ENCODE assay signal across 15 mouse cellular contexts in genomic region chr10:75564687-75565265, GRCm38 (mm10). TPM values are rescaled to one million over a fixed set of nuclear protein-coding genes. Genes with fewer than 3 reads are reported as not detected.
DNase-seq lines count a peak whose midpoint lies in the region; ATAC-seq and TF ChIP-seq lines count a peak whose summit lies in the region.
"Had no signal": no experiment of that assay in that cellular context is flagged by ENCODE, and none has a peak within 500 bp of the region (broad histone marks: within the 10 kb centered on the region; RNA-seq: fewer than 3 reads in every experiment).

No protein-coding gene starts in this region.

- no peaks in the 10 kb centered on the region for H3K9me3 ChIP-seq in liver, embryonic 15.5 days (replicated peaks)
- H3K9me3 ChIP-seq in liver, embryonic 12.5 days (replicated peaks): no peaks in the 10 kb centered on the region
- no peaks in the 10 kb centered on the region for H3K9me3 ChIP-seq in E14TG2a.4 (ENCODE audit: low read length)
- H3K9me3 ChIP-seq: embryonic facial prominence, embryonic 15.5 days; forebrain, embryonic 13.5 days; hindbrain, embryonic 10.5 days; midbrain, embryonic 10.5 days had no signal

- no peak for DNase-seq in left cerebral cortex, adult 9 months (ENCODE audit: low spot score in 2 of 2)
- no peak for DNase-seq in layer of hippocampus, adult 11-12 months (ENCODE audit: low spot score)
- DNase-seq: lung, postnatal 10 days had no signal

- TF ChIP-seq CTCF in E14TG2a.4 (conservative IDR thresholded peaks at IDR 0.05; ENCODE audit: low read length): no peak

- H3K4me2 ChIP-seq in liver, embryonic 15.5 days: no peak overlapping the region
- no peak overlapping the region for H3K4me2 ChIP-seq in liver, embryonic 12.5 days
- H3K4me2 ChIP-seq: embryonic facial prominence, embryonic 15.5 days; forebrain, embryonic 13.5 days had no signal

- peaks cover 36% of the 10 kb centered on the region for H3K4me1 ChIP-seq in liver, embryonic 15.5 days (replicated peaks)
- peaks cover 42% of the 10 kb centered on the region for H3K4me1 ChIP-seq in liver, embryonic 12.5 days
- H3K4me1 ChIP-seq in E14TG2a.4 (replicated peaks; ENCODE audit: low read depth, low read length): peaks cover 76% of the 10 kb centered on the region

- no peak for ATAC-seq in liver, embryonic 15.5 days (ENCODE audit: insufficient read depth)
- ATAC-seq in liver, embryonic 12.5 days: no peak
- peak; percentile 19 for ATAC-seq in common myeloid progenitor, adult 5-6 weeks (replicated peaks; ENCODE audit: low read depth, poor library complexity, severe bottlenecking)
- ATAC-seq in megakaryocyte progenitor cell, adult 5-6 weeks (replicated peaks; ENCODE audit: poor library complexity): peak; percentile 27
- ATAC-seq: forebrain, embryonic 13.5 days; Patski had no signal

- H3K27me3 ChIP-seq in liver, embryonic 15.5 days: peaks cover 42% of the 10 kb centered on the region
- peaks cover 45% of the 10 kb centered on the region for H3K27me3 ChIP-seq in liver, embryonic 12.5 days (replicated peaks)
- peaks cover 59% of the 10 kb centered on the region for H3K27me3 ChIP-seq in E14TG2a.4 (ENCODE audit: insufficient read depth, low read length)
- H3K27me3 ChIP-seq: Patski had no signal

- H3K9ac ChIP-seq in liver, embryonic 15.5 days: no peak overlapping the region
- H3K9ac ChIP-seq in liver, embryonic 12.5 days: no peak overlapping the region
- H3K9ac ChIP-seq: embryonic facial prominence, embryonic 15.5 days; forebrain, embryonic 13.5 days had no signal

- 43% methylated on average over 12 of the region's 12 CpGs for WGBS in liver, embryonic 15.5 days (ENCODE audit: insufficient replicate concordance)
- WGBS in liver, embryonic 12.5 days (ENCODE audit: insufficient replicate concordance): 45% methylated on average over 12 of the region's 12 CpGs

- no peaks in the 10 kb centered on the region for H3K36me3 ChIP-seq in liver, embryonic 15.5 days (replicated peaks)
- no peaks in the 10 kb centered on the region for H3K36me3 ChIP-seq in liver, embryonic 12.5 days
- H3K36me3 ChIP-seq in E14TG2a.4 (ENCODE audit: insufficient read depth, low read length): no peaks in the 10 kb centered on the region
- H3K36me3 ChIP-seq: embryonic facial prominence, embryonic 15.5 days; hindbrain, embryonic 10.5 days; midbrain, embryonic 10.5 days had no signal

- no peak overlapping the region for H3K4me3 ChIP-seq in liver, embryonic 15.5 days (replicated peaks)
- no peak overlapping the region for H3K4me3 ChIP-seq in liver, embryonic 12.5 days
- peak overlapping the region; percentile 54; the same call in 1 of the 2 replicates for H3K4me3 ChIP-seq in E14TG2a.4 (replicated peaks; ENCODE audit: low read length)
- H3K4me3 ChIP-seq: embryonic facial prominence, embryonic 15.5 days; forebrain, embryonic 13.5 days; hindbrain, embryonic 10.5 days; midbrain, embryonic 10.5 days had no signal

- 0 out of 2 replicates have a peak overlapping the region, but pooled peaks have one; percentile 70 for H3K27ac ChIP-seq in liver, embryonic 15.5 days (replicated peaks)
- H3K27ac ChIP-seq in liver, embryonic 12.5 days: no peak overlapping the region
- H3K27ac ChIP-seq: embryonic facial prominence, embryonic 15.5 days; forebrain, embryonic 13.5 days; hindbrain, embryonic 10.5 days; midbrain, embryonic 10.5 days had no signal

RNA-seq across cellular contexts. Expression of gene Ggt1, which starts 3.4 kb away (rescaled TPM):
- polyA plus RNA-seq in liver, embryonic 15.5 days (2015; fragmentation: Nextera tagmentation; extraction: Ambion mirVana): 13.8 and 22.1 TPM in 2 replicates
- polyA plus RNA-seq in liver, embryonic 12.5 days (2016; fragmentation: Nextera tagmentation; extraction: Ambion mirVana): 2.6 and 4.7 TPM in 2 replicates
- 0.23 TPM in 1 of 2 replicates, not detected in the other for total RNA-seq in common myeloid progenitor, adult 5-6 weeks (2017)
- not detected in 2 replicates for total RNA-seq in megakaryocyte progenitor cell, adult 5-6 weeks (2015)
- total RNA-seq in megakaryocyte progenitor cell, adult 5-6 weeks (2017): not detected in 2 replicates

RNA-seq across cellular contexts. Expression of gene Lrrc75b, which starts 4.6 kb away (rescaled TPM):
- polyA plus RNA-seq in liver, embryonic 15.5 days (2015; fragmentation: Nextera tagmentation; extraction: Ambion mirVana): 0.06 and 0.15 TPM in 2 replicates
- polyA plus RNA-seq in liver, embryonic 12.5 days (2016; fragmentation: Nextera tagmentation; extraction: Ambion mirVana): 0.11 and 0.12 TPM in 2 replicates
- not detected in 2 replicates for total RNA-seq in common myeloid progenitor, adult 5-6 weeks (2017)
- total RNA-seq in megakaryocyte progenitor cell, adult 5-6 weeks (2015): not detected in 2 replicates
- not detected in 2 replicates for total RNA-seq in megakaryocyte progenitor cell, adult 5-6 weeks (2017)
- total RNA-seq: CH12.LX had no signal
- polyA plus RNA-seq: liver, adult 2 months had no signal

RNA-seq across cellular contexts. Expression of gene Ggt5, which starts 24.4 kb away (rescaled TPM):
- polyA plus RNA-seq in liver, embryonic 15.5 days (2015; fragmentation: Nextera tagmentation; extraction: Ambion mirVana): 0.75 and 1.3 TPM in 2 replicates
- polyA plus RNA-seq in liver, embryonic 12.5 days (2016; fragmentation: Nextera tagmentation; extraction: Ambion mirVana): 0.21 and 0.41 TPM in 2 replicates
- total RNA-seq in common myeloid progenitor, adult 5-6 weeks (2017): 4.6 and 7.8 TPM in 2 replicates
- total RNA-seq in megakaryocyte progenitor cell, adult 5-6 weeks (2015): 0.29 and 1.4 TPM in 2 replicates
- total RNA-seq in megakaryocyte progenitor cell, adult 5-6 weeks (2017): 2.8 and 3.5 TPM in 2 replicates
- total RNA-seq: CH12.LX had no signal
- polyA plus RNA-seq: Patski had no signal

RNA-seq across cellular contexts. Expression of gene Gucd1, which starts 47.0 kb away (rescaled TPM):
- polyA plus RNA-seq in liver, embryonic 15.5 days (2015; fragmentation: Nextera tagmentation; extraction: Ambion mirVana): 62.1 and 74.6 TPM in 2 replicates
- polyA plus RNA-seq in liver, embryonic 12.5 days (2016; fragmentation: Nextera tagmentation; extraction: Ambion mirVana): 46.6 and 50.5 TPM in 2 replicates
- total RNA-seq in common myeloid progenitor, adult 5-6 weeks (2017): 11.5 and 13.3 TPM in 2 replicates
- 7.3 and 9.7 TPM in 2 replicates for total RNA-seq in megakaryocyte progenitor cell, adult 5-6 weeks (2015)
- 11.2 and 14.9 TPM in 2 replicates for total RNA-seq in megakaryocyte progenitor cell, adult 5-6 weeks (2017)

RNA-seq across cellular contexts. Expression of gene Snrpd3, which starts 47.4 kb away (rescaled TPM):
- 65.7 and 68.7 TPM in 2 replicates for polyA plus RNA-seq in liver, embryonic 15.5 days (2015; fragmentation: Nextera tagmentation; extraction: Ambion mirVana)
- 119 and 126 TPM in 2 replicates for polyA plus RNA-seq in liver, embryonic 12.5 days (2016; fragmentation: Nextera tagmentation; extraction: Ambion mirVana)
- total RNA-seq in common myeloid progenitor, adult 5-6 weeks (2017): 82.7 and 123 TPM in 2 replicates
- total RNA-seq in megakaryocyte progenitor cell, adult 5-6 weeks (2015): 69.5 and 70.4 TPM in 2 replicates
- total RNA-seq in megakaryocyte progenitor cell, adult 5-6 weeks (2017): 53.5 and 67.6 TPM in 2 replicates

Comparison
In these comparisons a context has a peak if more than half of its experiments do, and no peak if none do; other contexts are left out.
1. ATAC-seq: peak in common myeloid progenitor, adult 5-6 weeks (single experiment) and megakaryocyte progenitor cell, adult 5-6 weeks (single experiment); none in liver, embryonic 15.5 days (single experiment) and liver, embryonic 12.5 days (single experiment).